Mouse (Mus musculus): Measurements from ENCODE around the gene Wee2. TPM values are rescaled to one million over a fixed set of nuclear protein-coding genes. Genes with fewer than 3 reads are reported as not detected.

Gene Wee2
- polyA plus RNA-seq, 1 experiment from 2014 or later = not detected

DNA sequence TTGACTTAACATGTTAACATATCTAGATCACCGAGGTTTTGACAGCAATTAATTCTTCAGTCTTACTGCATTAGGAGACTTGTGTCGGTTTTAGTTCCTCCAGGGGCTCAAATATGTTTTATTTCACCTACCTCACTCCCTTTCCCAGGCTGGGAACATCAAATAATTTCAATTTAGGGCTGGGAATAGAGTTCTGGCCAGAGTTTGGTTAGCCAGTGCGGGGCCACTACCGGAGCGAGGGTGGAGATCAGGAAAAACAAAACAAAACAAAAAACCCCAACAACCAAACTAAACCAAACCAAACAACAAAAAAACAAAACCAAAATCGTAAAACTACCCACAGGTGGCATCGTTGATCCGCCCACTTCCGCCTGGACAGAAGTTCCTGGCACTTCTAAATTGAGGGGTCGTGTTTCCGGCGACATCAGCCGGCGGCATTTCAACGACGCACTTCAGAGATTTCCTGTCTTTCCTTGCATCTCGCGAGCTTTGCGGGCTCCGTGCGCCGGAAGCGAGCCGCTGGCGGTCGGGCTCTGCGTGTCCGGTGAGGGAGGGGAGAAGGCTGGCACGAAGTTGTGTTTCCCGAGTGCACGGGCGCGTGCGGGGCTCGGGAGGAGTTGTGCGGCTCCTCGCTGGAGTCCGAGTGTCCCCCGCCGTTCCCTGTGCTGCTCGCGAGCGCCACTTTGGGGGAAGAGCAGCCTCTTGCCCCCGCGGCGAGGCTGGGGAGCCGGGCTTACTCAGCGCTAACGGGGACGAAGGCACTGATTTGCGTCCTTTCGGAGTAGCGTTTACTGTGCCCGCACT lies 32.2 kb downstream of the Wee2 start, which contains the start of gene Ssbp1:
Gene Ssbp1, plus strand, starts transcription at position 437 of the 804 bp plus-strand sequence.
- Histone ChIP-seq H3K36me3 (replicated peaks; ENCODE audit: control insufficient read depth, insufficient read depth, low read depth, low read length) (peaks cover 3% of the 10 kb centered on the region; the same call in 1 of the 2 replicates), H3K27me3 (ENCODE audit: control insufficient read depth, insufficient read depth, low read length) (no peaks in the 10 kb centered on the region), H3K27ac (replicated peaks; ENCODE audit: low read depth, low read length) (peak within 1 kb of the TSS; percentile 89), H3K4me3 (ENCODE audit: low read depth, low read length) (peak within 1 kb of the TSS; percentile 57), H3K4me2 (ENCODE audit: low read depth, low read length) (peak within 1 kb of the TSS; percentile 46), H3K9ac (replicated peaks; ENCODE audit: low read length) (peak within 1 kb of the TSS; percentile 84), H3K4me1 (ENCODE audit: control insufficient read depth, insufficient read depth, low read length) (no peaks in the 10 kb centered on the region; the same call in 1 of the 2 replicates), H3K9me3 (replicated peaks; ENCODE audit: control insufficient read depth, low read length) (no peaks in the 10 kb centered on the region)
- ATAC-seq (replicated peaks; ENCODE audit: insufficient number of reproducible peaks, low FRiP score, low TSS enrichment, low read depth) (peak; percentile 94), DNase-seq (ENCODE audit: low spot score) (peak; percentile 95)
- WGBS = 1% methylated on average over 54 of the region's 54 CpGs

DNA sequence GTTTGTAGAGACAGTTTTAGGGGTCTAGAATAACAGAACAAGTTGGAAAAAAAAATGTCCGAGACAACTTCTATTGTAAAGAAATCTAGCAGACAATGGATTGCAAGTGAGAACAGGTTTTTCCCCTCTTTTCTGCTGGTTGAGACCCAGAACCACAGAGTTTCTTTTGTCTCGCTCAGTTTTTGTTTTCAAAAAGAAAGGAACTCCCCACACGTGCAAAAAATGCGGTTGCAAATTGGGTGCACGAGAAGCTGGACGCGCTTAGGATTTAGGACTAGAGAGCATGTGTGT lies 32.8 kb downstream of the Wee2 start:
- ATAC-seq (replicated peaks; ENCODE audit: insufficient number of reproducible peaks, low FRiP score, low TSS enrichment, low read depth) = no peak
- Histone ChIP-seq H3K4me1 (ENCODE audit: control insufficient read depth, insufficient read depth, low read length) (no peaks in the 10 kb centered on the region; the same call in 1 of the 2 replicates), H3K9ac (replicated peaks; ENCODE audit: low read length) (peak overlapping the region; percentile 84), H3K27me3 (ENCODE audit: control insufficient read depth, insufficient read depth, low read length) (no peaks in the 10 kb centered on the region), H3K9me3 (replicated peaks; ENCODE audit: control insufficient read depth, low read length) (no peaks in the 10 kb centered on the region), H3K27ac (replicated peaks; ENCODE audit: low read depth, low read length) (peak overlapping the region; percentile 89), H3K4me2 (ENCODE audit: low read depth, low read length) (peak overlapping the region; percentile 46), H3K4me3 (ENCODE audit: low read depth, low read length) (peak overlapping the region; percentile 57), H3K36me3 (replicated peaks; ENCODE audit: control insufficient read depth, insufficient read depth, low read depth, low read length) (peaks cover 3% of the 10 kb centered on the region; the same call in 1 of the 2 replicates)
- WGBS = 0% methylated on average over 7 of the region's 7 CpGs
- DNase-seq (ENCODE audit: low spot score) = peak; percentile 59

DNA sequence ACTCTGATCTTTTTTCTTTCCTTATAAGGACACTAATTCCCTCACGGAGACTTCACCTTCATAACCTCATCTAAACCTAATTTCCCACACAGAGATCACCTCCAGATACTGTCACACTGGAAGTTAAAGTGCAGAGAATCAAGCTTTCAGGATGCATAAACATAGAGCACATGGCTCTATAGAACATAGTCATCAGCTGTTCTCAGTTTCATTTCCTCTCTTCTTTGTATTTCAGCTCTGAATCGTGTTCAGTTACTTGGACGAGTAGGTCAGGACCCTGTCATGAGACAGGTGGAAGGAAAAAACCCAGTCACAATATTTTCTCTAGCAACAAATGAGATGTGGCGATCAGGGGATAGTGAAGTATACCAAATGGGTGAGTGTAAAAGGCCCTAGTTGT lies 37.2 kb downstream of the Wee2 start:
- H3K9me3 ChIP-seq (replicated peaks; ENCODE audit: control insufficient read depth, low read length) = no peaks in the 10 kb centered on the region
- no peak overlapping the region for H3K4me3 ChIP-seq (ENCODE audit: low read depth, low read length)
- H3K4me1 ChIP-seq (ENCODE audit: control insufficient read depth, insufficient read depth, low read length) = no peaks in the 10 kb centered on the region; the same call in 1 of the 2 replicates
- WGBS = 80% methylated on average over 4 of the region's 4 CpGs
- ATAC-seq (replicated peaks; ENCODE audit: insufficient number of reproducible peaks, low FRiP score, low TSS enrichment, low read depth) (no peak), DNase-seq (ENCODE audit: low spot score) (no peak)
- H3K36me3 ChIP-seq (replicated peaks; ENCODE audit: control insufficient read depth, insufficient read depth, low read depth, low read length) = peaks cover 10% of the 10 kb centered on the region
- no peak overlapping the region for H3K4me2 ChIP-seq (ENCODE audit: low read depth, low read length)
- H3K27ac ChIP-seq (replicated peaks; ENCODE audit: low read depth, low read length) = no peak overlapping the region
- H3K27me3 ChIP-seq (ENCODE audit: control insufficient read depth, insufficient read depth, low read length) = no peaks in the 10 kb centered on the region
- no peak overlapping the region for H3K9ac ChIP-seq (replicated peaks; ENCODE audit: low read length)

DNA sequence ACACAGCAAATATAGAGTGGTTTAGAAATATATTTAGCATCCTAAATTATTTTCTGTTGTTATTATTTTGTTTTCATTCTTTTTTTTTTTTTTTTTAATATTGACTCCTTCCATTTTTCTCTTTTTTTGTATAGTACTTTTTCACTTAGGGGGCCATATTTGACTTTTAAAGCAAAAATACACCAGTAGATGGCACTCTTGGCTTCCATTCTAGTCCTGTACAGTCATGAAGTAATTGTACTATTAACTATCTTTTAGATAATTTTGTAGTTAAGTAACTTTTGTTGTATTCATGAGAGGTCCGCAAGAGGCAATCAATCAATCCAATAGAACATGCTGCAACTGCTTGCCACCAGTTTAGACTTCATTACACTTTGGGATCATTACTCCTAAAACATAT lies 40.8 kb downstream of the Wee2 start:
- 91% methylated on average over 1 of the region's 1 CpGs for WGBS
- Histone ChIP-seq H3K4me1 (ENCODE audit: control insufficient read depth, insufficient read depth, low read length) (no peaks in the 10 kb centered on the region), H3K36me3 (replicated peaks; ENCODE audit: control insufficient read depth, insufficient read depth, low read depth, low read length) (peaks cover 12% of the 10 kb centered on the region), H3K9me3 (replicated peaks; ENCODE audit: control insufficient read depth, low read length) (no peaks in the 10 kb centered on the region), H3K9ac (replicated peaks; ENCODE audit: low read length) (no peak overlapping the region), H3K27me3 (ENCODE audit: control insufficient read depth, insufficient read depth, low read length) (no peaks in the 10 kb centered on the region), H3K27ac (replicated peaks; ENCODE audit: low read depth, low read length) (no peak overlapping the region), H3K4me3 (ENCODE audit: low read depth, low read length) (no peak overlapping the region), H3K4me2 (ENCODE audit: low read depth, low read length) (no peak overlapping the region)
- ATAC-seq (replicated peaks; ENCODE audit: insufficient number of reproducible peaks, low FRiP score, low TSS enrichment, low read depth) (no peak), DNase-seq (ENCODE audit: low spot score) (peak; percentile 49)

DNA sequence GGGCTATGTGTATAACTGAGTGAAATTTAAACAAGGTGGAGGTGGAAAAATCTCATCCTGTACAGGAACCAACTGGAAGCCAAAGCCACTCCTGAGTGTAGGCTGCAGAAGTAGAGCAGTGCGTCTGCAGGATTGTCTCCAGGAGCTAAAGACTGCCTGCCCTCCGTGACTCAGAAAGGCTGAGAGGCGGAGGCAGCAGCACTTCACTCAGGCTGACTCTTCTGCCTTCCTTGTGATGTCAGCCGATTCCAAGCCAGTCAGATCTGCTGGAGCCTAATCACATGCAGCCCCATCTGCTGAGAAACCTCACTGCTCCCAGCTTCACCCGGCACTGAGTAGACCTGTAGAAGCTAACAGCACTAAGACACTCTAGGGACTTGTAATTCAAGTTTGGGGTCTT lies 43.4 kb downstream of the Wee2 start:
- no peaks in the 10 kb centered on the region for H3K27me3 ChIP-seq (ENCODE audit: control insufficient read depth, insufficient read depth, low read length)
- DNase-seq (ENCODE audit: low spot score) = no peak
- no peak for ATAC-seq (replicated peaks; ENCODE audit: insufficient number of reproducible peaks, low FRiP score, low TSS enrichment, low read depth)
- H3K4me1 ChIP-seq (ENCODE audit: control insufficient read depth, insufficient read depth, low read length) = no peaks in the 10 kb centered on the region
- H3K4me2 ChIP-seq (ENCODE audit: low read depth, low read length) = no peak overlapping the region
- H3K27ac ChIP-seq (replicated peaks; ENCODE audit: low read depth, low read length) = no peak overlapping the region
- WGBS = 91% methylated on average over 5 of the region's 5 CpGs
- no peaks in the 10 kb centered on the region for H3K9me3 ChIP-seq (replicated peaks; ENCODE audit: control insufficient read depth, low read length)
- H3K36me3 ChIP-seq (replicated peaks; ENCODE audit: control insufficient read depth, insufficient read depth, low read depth, low read length) = peaks cover 12% of the 10 kb centered on the region
- no peak overlapping the region for H3K9ac ChIP-seq (replicated peaks; ENCODE audit: low read length)
- no peak overlapping the region for H3K4me3 ChIP-seq (ENCODE audit: low read depth, low read length)

DNA sequence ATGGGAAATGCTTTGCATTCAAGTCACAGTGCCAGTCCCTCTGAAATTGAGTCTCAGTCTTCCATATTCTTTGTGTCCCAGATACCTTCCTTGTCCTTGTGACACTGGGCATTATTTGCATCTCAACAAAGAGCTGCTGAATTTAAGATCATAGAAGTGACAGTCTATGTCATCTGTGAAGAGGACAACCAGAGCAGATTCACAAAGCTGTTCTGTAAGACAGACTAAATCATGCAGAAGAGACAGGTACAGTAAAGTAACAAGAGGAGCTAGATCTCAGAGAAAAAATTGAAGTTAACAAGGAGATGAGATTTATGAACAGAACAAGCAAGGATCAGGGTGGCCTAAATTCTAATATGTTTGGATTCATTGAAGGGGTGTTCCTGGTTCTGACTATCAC lies 52.0 kb downstream of the Wee2 start, which contains the start of gene Tas2r137:
Gene Tas2r137, plus strand, starts transcription at position 301 of the 400 bp plus-strand sequence.
- no peaks in the 10 kb centered on the region for H3K27me3 ChIP-seq (ENCODE audit: control insufficient read depth, insufficient read depth, low read length)
- H3K9ac ChIP-seq (replicated peaks; ENCODE audit: low read length) = no peak within 1 kb of the TSS
- H3K36me3 ChIP-seq (replicated peaks; ENCODE audit: control insufficient read depth, insufficient read depth, low read depth, low read length) = no peaks in the 10 kb centered on the region
- H3K9me3 ChIP-seq (replicated peaks; ENCODE audit: control insufficient read depth, low read length) = no peaks in the 10 kb centered on the region
- H3K4me1 ChIP-seq (ENCODE audit: control insufficient read depth, insufficient read depth, low read length) = no peaks in the 10 kb centered on the region
- no peak within 1 kb of the TSS for H3K27ac ChIP-seq (replicated peaks; ENCODE audit: low read depth, low read length)
- ATAC-seq (replicated peaks; ENCODE audit: insufficient number of reproducible peaks, low FRiP score, low TSS enrichment, low read depth) (no peak), DNase-seq (ENCODE audit: low spot score) (no peak)
- no peak within 1 kb of the TSS for H3K4me3 ChIP-seq (ENCODE audit: low read depth, low read length)
- no peak within 1 kb of the TSS for H3K4me2 ChIP-seq (ENCODE audit: low read depth, low read length)

DNA sequence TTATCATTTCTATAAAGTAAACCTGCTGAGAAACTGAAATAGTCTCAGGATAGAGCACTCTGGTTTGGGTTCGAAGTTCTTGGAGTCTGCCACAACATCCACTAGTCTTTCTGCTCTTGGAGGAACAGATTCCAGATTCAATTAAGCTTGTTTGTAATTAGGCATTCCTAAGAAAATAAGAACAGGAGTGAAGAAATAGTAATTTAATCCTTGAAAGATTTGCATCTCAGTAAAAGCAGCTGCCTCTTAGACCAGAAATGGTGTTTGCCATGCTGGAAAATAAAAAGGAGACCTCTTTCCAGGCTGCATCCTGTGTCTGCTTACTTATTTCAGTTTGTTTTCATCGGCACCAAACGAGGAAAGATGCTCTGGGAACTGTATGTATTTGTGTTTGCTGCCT lies 54.3 kb downstream of the Wee2 start, which contains the start of gene Tas2r108:
Gene Tas2r108, plus strand, starts transcription at position 301 of the 400 bp plus-strand sequence.
- no peaks in the 10 kb centered on the region for H3K9me3 ChIP-seq (replicated peaks; ENCODE audit: control insufficient read depth, low read length)
- ATAC-seq (replicated peaks; ENCODE audit: insufficient number of reproducible peaks, low FRiP score, low TSS enrichment, low read depth) = no peak
- no peak within 1 kb of the TSS for H3K27ac ChIP-seq (replicated peaks; ENCODE audit: low read depth, low read length)
- no peaks in the 10 kb centered on the region for H3K27me3 ChIP-seq (ENCODE audit: control insufficient read depth, insufficient read depth, low read length)
- no peak within 1 kb of the TSS for H3K9ac ChIP-seq (replicated peaks; ENCODE audit: low read length)
- no peak within 1 kb of the TSS for H3K4me2 ChIP-seq (ENCODE audit: low read depth, low read length)
- 84% methylated on average over 3 of the region's 3 CpGs for WGBS
- no peaks in the 10 kb centered on the region for H3K4me1 ChIP-seq (ENCODE audit: control insufficient read depth, insufficient read depth, low read length)
- DNase-seq (ENCODE audit: low spot score) = no peak
- H3K36me3 ChIP-seq (replicated peaks; ENCODE audit: control insufficient read depth, insufficient read depth, low read depth, low read length) = no peaks in the 10 kb centered on the region
- H3K4me3 ChIP-seq (ENCODE audit: low read depth, low read length) = no peak within 1 kb of the TSS

Measured in embryonic facial prominence, embryonic 11.5 days (tissue).